In the genomic region with DNA sequence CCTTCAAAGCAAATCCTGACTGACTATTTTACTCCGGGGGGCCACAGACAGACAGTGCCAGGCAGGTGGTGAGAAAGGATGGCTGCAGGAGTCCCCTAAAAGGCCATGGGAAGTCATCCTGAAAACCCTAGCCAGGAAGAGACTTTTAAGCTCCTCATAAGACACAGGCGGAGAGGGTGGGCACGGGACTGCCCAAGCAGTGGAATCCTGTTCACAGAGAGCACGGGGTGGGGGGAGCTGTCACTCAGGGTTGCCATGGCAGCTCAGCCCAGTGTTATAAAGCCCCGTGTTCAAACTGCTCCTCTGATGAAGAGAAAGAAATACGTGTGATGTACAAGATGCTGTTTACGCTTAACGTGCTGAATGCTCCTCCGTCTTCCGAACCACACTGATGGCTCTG, we compare ENCODE assay signal across 15 mouse cellular contexts.
A peak's percentile ranks its signal among the peaks of the same experiment; 100 is the strongest.
DNase-seq lines count a peak whose midpoint lies in the region; ATAC-seq and TF ChIP-seq lines count a peak whose summit lies in the region.
"Had no signal": no experiment of that assay in that cellular context is flagged by ENCODE, and none has a peak within 500 bp of the region (broad histone marks: within the 10 kb centered on the region; RNA-seq: fewer than 3 reads in every experiment).

No protein-coding gene starts in this region.

- H3K36me3 ChIP-seq in forebrain, postnatal 0 days (ENCODE audit: insufficient read depth) = no peaks in the 10 kb centered on the region
- no peaks in the 10 kb centered on the region for H3K36me3 ChIP-seq in midbrain, embryonic 14.5 days (ENCODE audit: control insufficient read depth, insufficient read depth, low read length)
- H3K36me3 ChIP-seq: lung, embryonic 15.5 days had no signal

- 0 out of 2 replicates have a peak, but pooled peaks cover 8% of the 10 kb centered on the region for H3K4me1 ChIP-seq in forebrain, postnatal 0 days (ENCODE audit: insufficient read depth)
- peaks cover 8% of the 10 kb centered on the region for H3K4me1 ChIP-seq in midbrain, embryonic 14.5 days (ENCODE audit: control insufficient read depth, insufficient read depth, low read length)
- H3K4me1 ChIP-seq: lung, embryonic 15.5 days had no signal

- TF ChIP-seq CTCF in forebrain, postnatal 0 days (IDR thresholded peaks at IDR 0.05; ENCODE audit: low read depth) = no peak

- WGBS in forebrain, postnatal 0 days = 40% methylated on average over 10 of the region's 10 CpGs
- 21% methylated on average over 10 of the region's 10 CpGs for WGBS in midbrain, embryonic 14.5 days

- H3K4me2 ChIP-seq in forebrain, postnatal 0 days (ENCODE audit: low read depth) = no peak overlapping the region
- H3K4me2 ChIP-seq in midbrain, embryonic 14.5 days (ENCODE audit: low read length) = no peak overlapping the region
- H3K4me2 ChIP-seq: liver, embryonic 11.5 days; lung, embryonic 15.5 days had no signal

- H3K27ac ChIP-seq in forebrain, postnatal 0 days (ENCODE audit: low read depth, low read length) = no peak overlapping the region
- H3K27ac ChIP-seq in midbrain, embryonic 14.5 days (replicated peaks; ENCODE audit: low read depth, low read length) = no peak overlapping the region
- H3K27ac ChIP-seq: lung, embryonic 15.5 days had no signal

- no peak overlapping the region for H3K9ac ChIP-seq in forebrain, postnatal 0 days
- no peak overlapping the region for H3K9ac ChIP-seq in midbrain, embryonic 14.5 days (replicated peaks; ENCODE audit: low read length)
- H3K9ac ChIP-seq: lung, embryonic 15.5 days had no signal

- H3K4me3 ChIP-seq in forebrain, postnatal 0 days (ENCODE audit: low read depth, low read length) = no peak overlapping the region
- no peak overlapping the region for H3K4me3 ChIP-seq in midbrain, embryonic 14.5 days (replicated peaks; ENCODE audit: low read depth, low read length)
- H3K4me3 ChIP-seq: lung, embryonic 15.5 days had no signal

- peak; percentile 61; the same call in 1 of the 2 replicates for ATAC-seq in forebrain, postnatal 0 days
- ATAC-seq in midbrain, embryonic 14.5 days (ENCODE audit: low FRiP score, low TSS enrichment) = peak; percentile 80; the same call in 1 of the 2 replicates

- no peaks in the 10 kb centered on the region for H3K9me3 ChIP-seq in forebrain, postnatal 0 days (ENCODE audit: low read length)
- H3K9me3 ChIP-seq in midbrain, embryonic 14.5 days (ENCODE audit: control insufficient read depth, low read length) = no peaks in the 10 kb centered on the region
- H3K9me3 ChIP-seq: lung, embryonic 15.5 days had no signal

- DNase-seq in embryo, embryonic 10 days (ENCODE audit: low spot score) = peak; percentile 34
- DNase-seq in embryo, embryonic 9.5 days (ENCODE audit: extremely low spot score) = no peak
- peak; percentile 31 for DNase-seq in embryo, embryonic 10.5 days (ENCODE audit: low spot score)
- DNase-seq in forebrain, postnatal 0 days = no peak
- DNase-seq in midbrain, embryonic 14.5 days = peak; percentile 66
- DNase-seq in right cerebral cortex, adult 18-20 months = no peak
- DNase-seq in retina, embryonic 14.5 days (ENCODE audit: low spot score) = no peak
- no peak for DNase-seq in ovary, postnatal 14 days (ENCODE audit: low spot score)
- DNase-seq: adrenal gland, adult 2 months; cerebellum, postnatal 10 days; kidney, postnatal 10 days; thymus, postnatal 14 days had no signal

- no peaks in the 10 kb centered on the region for H3K27me3 ChIP-seq in forebrain, postnatal 0 days (ENCODE audit: insufficient read depth, low read length)
- H3K27me3 ChIP-seq in midbrain, embryonic 14.5 days (ENCODE audit: control insufficient read depth, insufficient read depth, low read length) = no peaks in the 10 kb centered on the region
- H3K27me3 ChIP-seq: CH12.LX; lung, embryonic 15.5 days had no signal

Comparison
In these comparisons a context has a peak if more than half of its experiments do, and no peak if none do; other contexts are left out.
1. DNase-seq: peak in embryo, embryonic 10 days (single experiment), embryo, embryonic 10.5 days (single experiment) and midbrain, embryonic 14.5 days (single experiment); none in embryo, embryonic 9.5 days (single experiment), forebrain, postnatal 0 days (single experiment), right cerebral cortex, adult 18-20 months (single experiment), retina, embryonic 14.5 days (single experiment) and ovary, postnatal 14 days (single experiment).